Comparison of ENCODE assay signal across 9 mouse cellular contexts in the genomic region with DNA sequence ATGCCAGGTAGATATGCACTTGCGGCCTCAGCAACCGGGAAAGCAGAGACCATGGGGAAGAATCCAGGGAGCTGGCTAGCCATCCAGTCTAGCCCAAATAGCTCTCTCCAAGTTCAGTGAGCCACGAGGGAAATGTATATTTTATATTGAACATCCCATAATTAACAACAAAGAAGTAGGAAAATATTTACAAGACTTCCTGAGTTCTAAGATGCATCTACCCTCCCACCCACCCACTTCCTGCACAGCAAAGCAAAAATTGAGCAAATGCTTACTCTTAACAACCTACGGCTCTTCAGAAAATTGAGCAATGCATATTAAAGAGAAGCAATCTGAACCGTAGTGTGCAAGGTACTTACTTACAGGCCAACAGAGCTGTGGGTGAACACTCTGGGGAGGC. TPM values are rescaled to one million over a fixed set of nuclear protein-coding genes. Genes with fewer than 3 reads are reported as not detected.
DNase-seq lines count a peak whose midpoint lies in the region; ATAC-seq and TF ChIP-seq lines count a peak whose summit lies in the region.
"Had no signal": no experiment of that assay in that cellular context is flagged by ENCODE, and none has a peak within 500 bp of the region (broad histone marks: within the 10 kb centered on the region; RNA-seq: fewer than 3 reads in every experiment).

No protein-coding gene starts in this region.

- H3K4me1 ChIP-seq in kidney, embryonic 14.5 days (ENCODE audit: control insufficient read depth, insufficient read depth, low read length): peaks cover 36% of the 10 kb centered on the region
- H3K4me1 ChIP-seq in bone marrow macrophage, adult 2 months (ENCODE audit: control insufficient read depth, insufficient read depth, low read length): peaks cover 21% of the 10 kb centered on the region
- H3K4me1 ChIP-seq in midbrain, postnatal 0 days (ENCODE audit: insufficient read depth, low read length): peaks cover 10% of the 10 kb centered on the region

- no peak for ATAC-seq in kidney, embryonic 14.5 days (ENCODE audit: low FRiP score, low TSS enrichment)
- no peak for ATAC-seq in midbrain, postnatal 0 days (ENCODE audit: low FRiP score)

- 0 out of 2 replicates have a peak overlapping the region, but pooled peaks have one; percentile 79 for H3K4me3 ChIP-seq in kidney, embryonic 14.5 days (ENCODE audit: low read length)
- peak overlapping the region; percentile 78 for H3K4me3 ChIP-seq in bone marrow macrophage, adult 2 months (ENCODE audit: insufficient read depth, low read length)
- no peak overlapping the region; the same call in 1 of the 2 replicates for H3K4me3 ChIP-seq in midbrain, postnatal 0 days (ENCODE audit: low read depth, low read length)

- DNase-seq in kidney, postnatal 10 days: no peak
- peak; percentile 67 for DNase-seq in induced T-regulatory cell, adult 2 months (ENCODE audit: low read depth)
- DNase-seq in midbrain, postnatal 0 days (ENCODE audit: low spot score): no peak
- no peak for DNase-seq in right cerebral cortex, postnatal 25 days
- DNase-seq in cerebellum, adult 11 months: no peak
- no peak for DNase-seq in kidney, postnatal 14 days

- 82% methylated on average over 5 of the region's 5 CpGs for WGBS in kidney, embryonic 14.5 days
- WGBS in midbrain, postnatal 0 days: 91% methylated on average over 5 of the region's 5 CpGs

- no peak for TF ChIP-seq CTCF in bone marrow macrophage, adult 2 months (IDR thresholded peaks at IDR 0.05; ENCODE audit: low read depth, low read length)
- TF ChIP-seq CTCF in midbrain, postnatal 0 days (IDR thresholded peaks at IDR 0.05): no peak

- no peak for TF ChIP-seq POLR2A in bone marrow macrophage, adult 2 months (IDR thresholded peaks at IDR 0.05; ENCODE audit: borderline replicate concordance, low read depth, low read length)

- peaks cover 17% of the 10 kb centered on the region for H3K36me3 ChIP-seq in kidney, embryonic 14.5 days (ENCODE audit: control insufficient read depth, insufficient read depth, low read length)
- peaks cover 4% of the 10 kb centered on the region; the same call in 1 of the 2 replicates for H3K36me3 ChIP-seq in midbrain, postnatal 0 days (ENCODE audit: insufficient read depth, low read length)

- peak overlapping the region; percentile 85; the same call in 1 of the 2 replicates for H3K9ac ChIP-seq in kidney, embryonic 14.5 days (ENCODE audit: low read depth, low read length)
- H3K9ac ChIP-seq in midbrain, postnatal 0 days (replicated peaks; ENCODE audit: low read length, poor library complexity, severe bottlenecking): no peak overlapping the region

- H3K27ac ChIP-seq in kidney, embryonic 14.5 days (ENCODE audit: low read depth, low read length): peak overlapping the region; percentile 100
- H3K27ac ChIP-seq in bone marrow macrophage, adult 2 months (ENCODE audit: insufficient read depth, low read depth, low read length): peak overlapping the region; percentile 97
- H3K27ac ChIP-seq in midbrain, postnatal 0 days (ENCODE audit: low read depth, low read length): peak overlapping the region; percentile 93

- H3K27me3 ChIP-seq in kidney, embryonic 14.5 days (ENCODE audit: control insufficient read depth, insufficient read depth, low read length): no peaks in the 10 kb centered on the region
- H3K27me3 ChIP-seq in midbrain, postnatal 0 days (ENCODE audit: insufficient read depth, low read length): no peaks in the 10 kb centered on the region

- no peaks in the 10 kb centered on the region for H3K9me3 ChIP-seq in kidney, embryonic 14.5 days (ENCODE audit: control insufficient read depth, low read length)
- no peaks in the 10 kb centered on the region for H3K9me3 ChIP-seq in midbrain, postnatal 0 days (ENCODE audit: low read length)

- peak overlapping the region; percentile 83 for H3K4me2 ChIP-seq in kidney, embryonic 14.5 days (replicated peaks; ENCODE audit: low read depth, low read length)
- H3K4me2 ChIP-seq in midbrain, postnatal 0 days (ENCODE audit: low read depth, low read length, poor library complexity, severe bottlenecking): peak overlapping the region; percentile 63

RNA-seq across cellular contexts. Expression of gene Ppil1, which starts 0.8 kb away (rescaled TPM):
- polyA plus RNA-seq in kidney, embryonic 14.5 days (2014; fragmentation: Nextera tagmentation; extraction: Ambion mirVana): 161 and 169 TPM in 2 replicates
- polyA plus RNA-seq in bone marrow macrophage, adult 2 months (2012; ENCODE audit: insufficient read depth, insufficient read length, missing spikeins): 16.9 and 25.5 TPM in 2 replicates
- 70.3 and 77.9 TPM in 2 replicates for total RNA-seq in midbrain, postnatal 0 days (2014; rRNA removed)
- polyA plus RNA-seq in midbrain, postnatal 0 days (2015; fragmentation: Nextera tagmentation; extraction: Ambion mirVana): 95.7 and 103 TPM in 2 replicates

RNA-seq across cellular contexts. Expression of gene BC004004, which starts 3.8 kb away (rescaled TPM):
- 59.8 and 63.3 TPM in 2 replicates for polyA plus RNA-seq in kidney, embryonic 14.5 days (2014; fragmentation: Nextera tagmentation; extraction: Ambion mirVana)
- 82.6 and 105 TPM in 2 replicates for polyA plus RNA-seq in bone marrow macrophage, adult 2 months (2012; ENCODE audit: insufficient read depth, insufficient read length, missing spikeins)
- total RNA-seq in midbrain, postnatal 0 days (2014; rRNA removed): 120 and 128 TPM in 2 replicates
- 146 and 152 TPM in 2 replicates for polyA plus RNA-seq in midbrain, postnatal 0 days (2015; fragmentation: Nextera tagmentation; extraction: Ambion mirVana)

RNA-seq across cellular contexts. Expression of gene Cpne5, which starts 26.8 kb away (rescaled TPM):
- polyA plus RNA-seq in kidney, embryonic 14.5 days (2014; fragmentation: Nextera tagmentation; extraction: Ambion mirVana): 11.3 and 12.3 TPM in 2 replicates
- 0.12 TPM in 2 replicates for polyA plus RNA-seq in bone marrow macrophage, adult 2 months (2012; ENCODE audit: insufficient read depth, insufficient read length, missing spikeins)
- 85.1 and 86.5 TPM in 2 replicates for total RNA-seq in midbrain, postnatal 0 days (2014; rRNA removed)
- 88.9 and 90.2 TPM in 2 replicates for polyA plus RNA-seq in midbrain, postnatal 0 days (2015; fragmentation: Nextera tagmentation; extraction: Ambion mirVana)
- total RNA-seq: gastrocnemius, postnatal 36 days had no signal

RNA-seq across cellular contexts. Expression of gene Pi16, which starts 52.7 kb away (rescaled TPM):
- polyA plus RNA-seq in kidney, embryonic 14.5 days (2014; fragmentation: Nextera tagmentation; extraction: Ambion mirVana): 0.32 and 0.90 TPM in 2 replicates
- polyA plus RNA-seq in bone marrow macrophage, adult 2 months (2012; ENCODE audit: insufficient read depth, insufficient read length, missing spikeins): 0.41 TPM in 1 of 2 replicates, not detected in the other
- 4.3 and 4.6 TPM in 2 replicates for total RNA-seq in midbrain, postnatal 0 days (2014; rRNA removed)
- polyA plus RNA-seq in midbrain, postnatal 0 days (2015; fragmentation: Nextera tagmentation; extraction: Ambion mirVana): 3.3 and 4.0 TPM in 2 replicates

Comparison
In these comparisons a context has a peak if more than half of its experiments do, and no peak if none do; other contexts are left out.
1. RNA of gene Cpne5, which starts 26.8 kb away (polyA plus RNA-seq): 88.9 to 90.2 TPM in midbrain, postnatal 0 days and 11.3 to 12.3 TPM in kidney, embryonic 14.5 days; 0.12 TPM in bone marrow macrophage, adult 2 months; every median in the first group is over 10 times any median in the second.
2. Peak in every context shown above with its lines, with median percentiles within 50 percentile points of each other: H3K27ac ChIP-seq.